Mouse (Mus musculus) hindbrain, embryonic 12.5 days (tissue): Measurements from ENCODE around the gene Wnt7a. TPM values are rescaled to one million over a fixed set of nuclear protein-coding genes. Genes with fewer than 3 reads are reported as not detected.

Source experiments
- ATAC-seq: fragments of 200-750 bp; cut with Nextera tagmentation; 2 replicates; pipeline ENCODE4 v1.8.0; 2017; ENCODE audit warnings: moderate TSS enrichment; ENCODE audit not compliant: low FRiP score
- H3K27ac ChIP-seq: fragments of 300-500 bp; sonication (generic); 2 replicates; pipeline ENCODE4 v1.5.1; 2016; ENCODE audit warnings: mild to moderate bottlenecking
- H3K27me3 ChIP-seq: fragments of 300-500 bp; sonication (generic); 2 replicates; pipeline ENCODE4 v1.6.1; 2016; ENCODE audit warnings: mild to moderate bottlenecking
- H3K36me3 ChIP-seq: fragments of 300-500 bp; sonication (generic); 2 replicates; pipeline ENCODE4 v1.6.1; 2016; ENCODE audit warnings: mild to moderate bottlenecking
- H3K4me1 ChIP-seq: fragments of 300-500 bp; sonication (generic); 2 replicates; pipeline ENCODE4 v1.6.1; 2016
- H3K4me2 ChIP-seq: fragments of 300-500 bp; sonication (generic); replicated peaks from 2 replicates; pipeline ENCODE4 v1.6.1; 2016; ENCODE audit warnings: mild to moderate bottlenecking
- H3K4me3 ChIP-seq: fragments of 300-500 bp; sonication (generic); 2 replicates; pipeline ENCODE4 v1.5.1; 2016; ENCODE audit warnings: mild to moderate bottlenecking
- H3K9ac ChIP-seq: fragments of 300-500 bp; sonication (generic); 2 replicates; pipeline ENCODE4 v1.6.1; 2016; ENCODE audit warnings: mild to moderate bottlenecking, moderate library complexity
- H3K9me3 ChIP-seq: fragments of 300-500 bp; sonication (generic); replicated peaks from 2 replicates; pipeline ENCODE4 v1.6.1; 2016; ENCODE audit warnings: mild to moderate bottlenecking
- WGBS: fragments of 180-500 bp; shearing (Covaris S2); methylation state at CpG from one replicate; pipeline ENCODE4 v1.1.7; 2016; 5-methylcytosine and 5-hydroxymethylcytosine counted together
- polyA plus RNA-seq: library from polyadenylated mRNA; unstranded; fragments of >200 nt; fragmentation: Nextera tagmentation; extraction: Ambion mirVana; gene quantifications from 2 replicates; pipeline ENCODE4 v1.2.1, GENCODE M21; 2016

Wnt7a gene
- polyA plus RNA-seq, result 9.4 and 12.0 TPM in 2 replicates

GRCm38 (mm10) chr6:91410961-91411368 lies at the start of gene Wnt7a:
TSS of gene Wnt7a (minus strand) at chr6:91411363.
- no peaks in the 10 kb centered on the region; the same call in 1 of the 2 replicates for H3K36me3 ChIP-seq
- no peaks in the 10 kb centered on the region for H3K9me3 ChIP-seq
- H3K4me3 ChIP-seq, result peak within 1 kb of the TSS; percentile 64
- ATAC-seq, result peak; percentile 68
- H3K9ac ChIP-seq, result peak within 1 kb of the TSS; percentile 63
- H3K4me1 ChIP-seq, result peaks cover 24% of the 10 kb centered on the region
- WGBS, result under 1% methylated on average over 28 of the region's 51 CpGs
- H3K4me2 ChIP-seq, result peak within 1 kb of the TSS; percentile 97
- peaks cover 83% of the 10 kb centered on the region for H3K27me3 ChIP-seq
- H3K27ac ChIP-seq, result peak within 1 kb of the TSS; percentile 44; the same call in 1 of the 2 replicates

- Histone ChIP-seq H3K27me3 (no peaks in the 10 kb centered on the region), H3K27ac (no peak overlapping the region), H3K4me1 (no peaks in the 10 kb centered on the region), H3K9me3 (no peaks in the 10 kb centered on the region), H3K36me3 (peaks cover 18% of the 10 kb centered on the region), H3K9ac (no peak overlapping the region), H3K4me2 (no peak overlapping the region), H3K4me3 (no peak overlapping the region)
- no peak for ATAC-seq
- WGBS, result 87% methylated on average over 1 of the region's 1 CpGs
These were observed 48.3 kb upstream of the Wnt7a start for GRCm38 (mm10) chr6:91459471-91459870.

DNA sequence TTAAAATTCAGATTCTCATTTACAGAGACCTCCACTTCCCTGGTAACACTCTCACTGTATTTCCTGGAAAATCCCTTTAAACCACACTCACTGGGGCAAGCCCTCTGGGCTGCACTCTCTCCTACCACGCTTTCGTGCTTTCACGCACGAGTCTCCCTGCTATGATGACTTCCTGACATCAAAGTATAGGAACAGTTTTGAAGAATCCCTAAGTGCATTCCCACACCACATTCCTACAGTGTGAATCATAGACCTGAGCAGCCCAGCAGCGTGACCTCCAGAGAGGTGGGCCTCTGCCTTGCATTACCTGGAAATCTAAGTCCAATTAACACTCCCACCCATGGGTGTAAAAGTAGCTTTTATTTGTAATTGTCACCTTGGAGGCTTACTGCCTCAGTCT lies 43.4 kb upstream of the Wnt7a start:
- 68% methylated on average over 5 of the region's 5 CpGs for WGBS
- Histone ChIP-seq H3K4me3 (no peak overlapping the region), H3K4me1 (no peaks in the 10 kb centered on the region; the same call in 1 of the 2 replicates), H3K4me2 (no peak overlapping the region), H3K9ac (no peak overlapping the region), H3K36me3 (no peaks in the 10 kb centered on the region), H3K27ac (no peak overlapping the region), H3K27me3 (peaks cover 6% of the 10 kb centered on the region; the same call in 1 of the 2 replicates), H3K9me3 (no peaks in the 10 kb centered on the region)
- ATAC-seq, result no peak

GRCm38 (mm10) chr6:91452056-91452455 lies 40.9 kb upstream of the Wnt7a start:
- H3K36me3 ChIP-seq, result no peaks in the 10 kb centered on the region

DNA sequence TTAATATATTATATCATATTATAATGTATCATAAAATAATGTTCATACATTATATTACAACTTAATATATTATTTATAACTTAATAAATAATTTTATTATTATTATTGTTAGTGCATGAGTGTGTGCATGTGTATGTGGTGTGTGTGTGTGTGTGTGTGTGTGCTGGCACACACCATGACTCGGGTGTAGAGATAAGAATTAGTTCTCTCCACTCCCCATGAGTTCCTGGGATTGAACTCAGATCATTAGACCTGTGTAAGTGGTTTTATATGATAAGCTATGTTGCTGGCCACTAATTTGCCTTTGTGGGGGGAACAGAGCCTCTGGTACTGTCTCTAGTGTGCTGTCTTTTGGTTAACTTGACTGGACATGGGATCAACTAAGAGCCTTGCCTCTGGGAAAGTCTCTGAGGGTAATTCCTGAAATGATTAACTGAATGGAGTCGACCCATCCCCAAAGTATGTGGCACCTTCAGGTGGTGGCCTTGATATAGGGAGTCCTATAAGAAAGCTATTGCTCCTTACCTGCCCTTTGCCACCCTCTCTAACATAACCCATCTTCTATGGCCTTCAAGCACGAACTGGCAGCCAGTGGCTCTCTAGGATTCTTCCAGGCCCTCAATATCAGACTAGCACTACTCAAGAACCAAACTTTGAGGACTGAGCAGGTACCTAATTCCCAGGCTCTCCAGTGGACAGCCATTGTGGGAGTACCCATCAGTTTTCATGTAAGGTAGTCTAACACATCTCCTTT lies 38.5 kb upstream of the Wnt7a start:
- H3K9ac ChIP-seq, result no peak overlapping the region
- no peak for ATAC-seq
- 57% methylated on average over 3 of the region's 3 CpGs for WGBS

More at GRCm38 (mm10) chr6:91452056-91452455, 40.9 kb upstream of the Wnt7a start:
- no peak for ATAC-seq
- Histone ChIP-seq H3K4me2 (no peak overlapping the region), H3K9ac (no peak overlapping the region), H3K9me3 (no peaks in the 10 kb centered on the region), H3K27me3 (peaks cover 6% of the 10 kb centered on the region; the same call in 1 of the 2 replicates), H3K4me1 (no peaks in the 10 kb centered on the region; the same call in 1 of the 2 replicates), H3K27ac (no peak overlapping the region), H3K4me3 (no peak overlapping the region)
- WGBS, result 54% methylated on average over 1 of the region's 1 CpGs

DNA sequence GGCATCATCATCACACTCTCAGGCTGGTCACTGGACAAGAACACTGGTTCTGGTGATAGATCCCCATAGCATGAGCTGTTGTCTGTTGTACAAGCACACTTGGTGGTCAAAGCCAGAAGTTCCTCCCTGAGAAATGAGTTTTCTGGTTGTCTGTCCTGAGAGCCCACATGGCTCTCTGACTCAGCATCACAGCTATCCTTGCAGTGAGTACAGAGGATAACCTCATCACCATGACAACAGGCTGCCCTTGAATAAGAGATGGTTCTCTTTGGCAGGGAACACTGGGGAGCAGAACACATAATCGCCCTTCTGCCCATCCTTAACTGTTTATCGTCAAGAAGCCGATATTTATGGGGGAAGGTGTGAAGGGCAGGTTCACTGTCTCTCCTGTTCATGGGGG lies 34.2 kb upstream of the Wnt7a start:
- Histone ChIP-seq H3K9ac (no peak overlapping the region), H3K4me1 (peaks cover 7% of the 10 kb centered on the region), H3K27me3 (peaks cover 15% of the 10 kb centered on the region), H3K9me3 (no peaks in the 10 kb centered on the region), H3K27ac (no peak overlapping the region), H3K4me3 (no peak overlapping the region), H3K4me2 (no peak overlapping the region), H3K36me3 (no peaks in the 10 kb centered on the region)
- no peak for ATAC-seq
- 83% methylated on average over 3 of the region's 3 CpGs for WGBS

More for the DNA sequence above, 38.5 kb upstream of the Wnt7a start:
- peaks cover 15% of the 10 kb centered on the region for H3K27me3 ChIP-seq
- no peaks in the 10 kb centered on the region for H3K36me3 ChIP-seq
- H3K27ac ChIP-seq, result no peak overlapping the region
- H3K9me3 ChIP-seq, result no peaks in the 10 kb centered on the region
- H3K4me2 ChIP-seq, result no peak overlapping the region
- H3K4me3 ChIP-seq, result no peak overlapping the region
- no peaks in the 10 kb centered on the region; the same call in 1 of the 2 replicates for H3K4me1 ChIP-seq

- ATAC-seq, result peak; percentile 72
- H3K4me2 ChIP-seq, result peak overlapping the region; percentile 78
- WGBS, result 3% methylated on average over 19 of the region's 19 CpGs
- peak overlapping the region; percentile 67 for H3K9ac ChIP-seq
- H3K4me1 ChIP-seq, result peaks cover 9% of the 10 kb centered on the region
- H3K36me3 ChIP-seq, result no peaks in the 10 kb centered on the region
- H3K27me3 ChIP-seq, result peaks cover 21% of the 10 kb centered on the region
- H3K4me3 ChIP-seq, result peak overlapping the region; percentile 55
- peak overlapping the region; percentile 67; the same call in 1 of the 2 replicates for H3K27ac ChIP-seq
- no peaks in the 10 kb centered on the region for H3K9me3 ChIP-seq
These were observed 30.0 kb upstream of the Wnt7a start for GRCm38 (mm10) chr6:91441145-91441662.

- Histone ChIP-seq H3K36me3 (no peaks in the 10 kb centered on the region), H3K4me3 (peak overlapping the region; percentile 55), H3K27ac (peak overlapping the region; percentile 67), H3K9me3 (no peaks in the 10 kb centered on the region), H3K4me1 (peaks cover 9% of the 10 kb centered on the region), H3K27me3 (peaks cover 22% of the 10 kb centered on the region), H3K9ac (peak overlapping the region; percentile 67), H3K4me2 (peak overlapping the region; percentile 78)
- WGBS, result 2% methylated on average over 30 of the region's 30 CpGs
- ATAC-seq, result peak; percentile 96
These were observed 29.4 kb upstream of the Wnt7a start for GRCm38 (mm10) chr6:91440474-91441144.

- H3K4me1 ChIP-seq, result no peaks in the 10 kb centered on the region
- H3K27ac ChIP-seq, result no peak overlapping the region
- H3K4me3 ChIP-seq, result no peak overlapping the region
- H3K36me3 ChIP-seq, result no peaks in the 10 kb centered on the region
- ATAC-seq, result no peak
- WGBS, result 49% methylated on average over 4 of the region's 4 CpGs
- peaks cover 9% of the 10 kb centered on the region; the same call in 1 of the 2 replicates for H3K27me3 ChIP-seq
- no peak overlapping the region for H3K4me2 ChIP-seq
- H3K9ac ChIP-seq, result no peak overlapping the region
- H3K9me3 ChIP-seq, result no peaks in the 10 kb centered on the region
These were observed 13.0 kb upstream of the Wnt7a start for GRCm38 (mm10) chr6:91424151-91424550.

DNA sequence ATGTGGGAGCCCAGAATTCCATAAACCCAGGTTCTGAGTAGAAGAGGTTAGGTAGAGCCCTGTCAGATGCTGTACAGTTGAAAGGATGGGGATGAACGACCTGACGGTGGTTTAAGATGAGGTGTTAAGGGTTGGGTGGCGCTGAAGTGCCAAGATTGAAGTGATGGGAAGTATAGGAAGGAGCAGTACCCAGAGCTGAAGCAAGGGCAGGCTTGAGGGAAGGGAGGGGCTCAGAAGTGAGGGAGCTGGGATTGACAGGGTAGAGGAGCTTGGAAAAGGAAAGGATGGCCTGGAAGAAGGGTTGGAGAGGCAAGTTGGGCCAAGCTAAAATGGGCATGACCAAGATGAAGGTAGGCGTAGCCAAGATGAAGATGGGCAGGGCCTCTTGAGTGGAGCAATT lies 10.5 kb upstream of the Wnt7a start:
- WGBS, result 69% methylated on average over 4 of the region's 4 CpGs

DNA sequence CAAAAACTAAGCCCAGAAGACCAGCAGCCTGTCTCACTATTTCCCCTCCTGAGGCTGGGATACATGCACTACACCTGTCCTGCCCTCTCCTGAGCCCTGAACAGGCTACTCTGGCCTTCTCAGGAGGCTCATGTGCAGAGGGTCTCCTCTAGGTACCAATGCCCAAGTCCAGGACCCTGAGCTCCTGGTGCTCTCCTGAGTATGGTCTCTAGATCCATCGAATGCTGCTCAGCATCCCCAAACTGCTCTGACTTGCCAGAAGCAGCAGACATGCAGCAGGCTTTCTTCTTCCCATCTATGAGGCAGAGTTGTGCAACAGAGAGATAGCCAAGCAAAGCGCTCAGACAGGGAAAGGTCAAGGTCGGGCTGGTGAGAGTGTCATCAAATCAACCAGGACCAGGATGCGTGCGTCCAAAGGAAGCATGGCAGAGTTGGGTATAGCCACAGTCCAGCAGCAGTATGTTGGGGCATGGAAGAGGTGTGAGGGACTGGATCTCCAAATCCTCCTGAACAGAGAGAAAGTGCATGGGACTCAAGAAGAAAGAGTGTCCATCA lies 6.2 kb upstream of the Wnt7a start:
- H3K9ac ChIP-seq, result no peak overlapping the region
- no peak overlapping the region for H3K4me2 ChIP-seq
- no peaks in the 10 kb centered on the region for H3K36me3 ChIP-seq
- H3K4me3 ChIP-seq, result no peak overlapping the region
- H3K27me3 ChIP-seq, result peaks cover 53% of the 10 kb centered on the region
- WGBS, result 79% methylated on average over 5 of the region's 5 CpGs
- no peaks in the 10 kb centered on the region for H3K4me1 ChIP-seq
- no peaks in the 10 kb centered on the region for H3K9me3 ChIP-seq
- no peak overlapping the region for H3K27ac ChIP-seq
- ATAC-seq, result no peak

More for the DNA sequence above, 10.5 kb upstream of the Wnt7a start:
- Histone ChIP-seq H3K9me3 (no peaks in the 10 kb centered on the region), H3K4me1 (no peaks in the 10 kb centered on the region), H3K36me3 (no peaks in the 10 kb centered on the region), H3K9ac (no peak overlapping the region), H3K4me3 (no peak overlapping the region), H3K27me3 (peaks cover 15% of the 10 kb centered on the region), H3K4me2 (no peak overlapping the region), H3K27ac (no peak overlapping the region)
- no peak for ATAC-seq

DNA sequence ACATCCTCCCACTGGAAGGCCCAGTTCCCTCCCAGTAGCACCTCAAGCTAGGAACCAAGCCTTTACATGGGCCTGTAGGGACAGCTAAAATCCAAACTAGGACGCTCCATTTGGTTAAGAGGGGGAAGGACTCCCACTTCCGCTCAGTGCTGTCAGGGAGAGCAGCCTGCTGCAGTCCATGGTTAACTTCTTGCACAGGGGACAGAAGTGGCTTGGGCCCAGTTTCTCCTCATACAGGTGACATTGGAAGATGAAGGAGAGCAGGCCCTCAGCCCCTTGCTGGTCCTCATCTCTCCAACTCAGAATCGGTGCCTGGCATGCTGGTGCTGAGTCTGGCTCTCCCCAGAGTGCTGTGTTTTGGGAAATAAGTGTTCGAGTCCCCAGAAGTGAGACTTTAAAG lies 5.0 kb upstream of the Wnt7a start:
- no peaks in the 10 kb centered on the region for H3K9me3 ChIP-seq
- no peak overlapping the region for H3K27ac ChIP-seq
- peaks cover 62% of the 10 kb centered on the region for H3K27me3 ChIP-seq
- no peak overlapping the region for H3K4me2 ChIP-seq
- H3K4me1 ChIP-seq, result peaks cover under 1% of the 10 kb centered on the region; the same call in 1 of the 2 replicates
- WGBS, result 79% methylated on average over 4 of the region's 4 CpGs
- H3K9ac ChIP-seq, result no peak overlapping the region
- H3K4me3 ChIP-seq, result no peak overlapping the region
- ATAC-seq, result no peak
- no peaks in the 10 kb centered on the region for H3K36me3 ChIP-seq
